Mouse (Mus musculus): ENCODE data around the gene Antxr2. TPM values are rescaled to one million over a fixed set of nuclear protein-coding genes. Genes with fewer than 3 reads are reported as not detected.

Antxr2 gene
- polyA plus RNA-seq (2012; rRNA removed) (9.7 and 10.5 TPM in 2 replicates), polyA plus RNA-seq (2014; fragmentation: Nextera tagmentation; extraction: Ambion mirVana) (32.4 and 33.5 TPM in 2 replicates)

DNA sequence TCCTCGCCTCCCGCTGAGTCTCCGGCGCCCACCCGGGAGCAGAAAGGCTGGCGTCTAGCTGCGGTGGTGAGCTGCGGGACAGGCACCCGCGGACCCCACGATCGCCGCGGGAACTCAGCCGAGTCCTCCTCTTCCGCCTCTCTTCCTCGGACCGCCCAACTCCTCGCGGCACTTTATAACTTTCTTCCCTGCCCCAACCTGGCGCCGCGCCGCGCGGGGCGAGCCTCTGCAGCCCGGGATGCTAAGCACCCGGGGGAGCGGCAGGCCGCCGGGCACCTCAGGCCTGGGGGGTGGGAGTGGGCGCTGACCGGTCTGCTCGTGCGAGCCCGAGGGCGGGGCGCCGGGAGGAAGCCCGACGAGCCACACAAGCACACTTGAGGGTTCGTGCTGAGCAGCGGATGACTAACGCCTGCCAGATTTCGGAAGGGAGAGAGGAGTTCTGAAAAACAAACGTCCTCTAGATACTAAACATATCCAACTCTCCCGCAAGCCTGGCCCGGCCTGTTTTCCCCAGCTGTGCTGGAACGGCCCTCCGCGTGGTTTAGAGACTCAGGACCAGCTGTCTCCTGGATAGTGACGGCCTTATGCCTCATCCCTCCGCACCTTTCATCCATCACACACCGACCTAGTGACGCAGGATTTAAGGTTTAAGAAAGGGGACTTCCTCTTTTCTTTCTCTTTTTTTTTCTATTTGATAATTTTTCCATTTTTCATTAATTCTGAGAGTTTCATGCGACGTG lies at the start of gene Antxr2:
Gene Antxr2, minus strand, starts transcription at position 142 of the 740 bp plus-strand sequence.
- Histone ChIP-seq H3K36me3 (ENCODE audit: control insufficient read depth, insufficient read depth, low read length) (peaks cover 7% of the 10 kb centered on the region), H3K4me1 (ENCODE audit: control insufficient read depth, insufficient read depth, low read length) (peaks cover 15% of the 10 kb centered on the region; the same call in 1 of the 2 replicates), H3K27ac (replicated peaks; ENCODE audit: low read depth, low read length) (peak within 1 kb of the TSS; percentile 85), H3K9me3 (ENCODE audit: control insufficient read depth, low read length) (no peaks in the 10 kb centered on the region), H3K4me2 (replicated peaks; ENCODE audit: low read depth, low read length, severe bottlenecking) (peak within 1 kb of the TSS; percentile 65), H3K9ac (ENCODE audit: low read depth, low read length, severe bottlenecking) (peak within 1 kb of the TSS; percentile 89), H3K4me3 (replicated peaks; ENCODE audit: low read length) (peak within 1 kb of the TSS; percentile 87), H3K27me3 (ENCODE audit: control insufficient read depth, insufficient read depth, low read length) (no peaks in the 10 kb centered on the region)
- TF ChIP-seq POLR2A (IDR thresholded peaks at IDR 0.05; ENCODE audit: borderline replicate concordance, extremely low read depth, insufficient read depth, insufficient read length) = 0 out of 2 replicates have a peak, but pooled peaks have one; percentile 13
- peak; percentile 74 for ATAC-seq (ENCODE audit: low FRiP score, low read depth)
- 2% methylated on average over 52 of the region's 58 CpGs for WGBS
- peak; percentile 56 for DNase-seq (ENCODE audit: low spot score)

DNA sequence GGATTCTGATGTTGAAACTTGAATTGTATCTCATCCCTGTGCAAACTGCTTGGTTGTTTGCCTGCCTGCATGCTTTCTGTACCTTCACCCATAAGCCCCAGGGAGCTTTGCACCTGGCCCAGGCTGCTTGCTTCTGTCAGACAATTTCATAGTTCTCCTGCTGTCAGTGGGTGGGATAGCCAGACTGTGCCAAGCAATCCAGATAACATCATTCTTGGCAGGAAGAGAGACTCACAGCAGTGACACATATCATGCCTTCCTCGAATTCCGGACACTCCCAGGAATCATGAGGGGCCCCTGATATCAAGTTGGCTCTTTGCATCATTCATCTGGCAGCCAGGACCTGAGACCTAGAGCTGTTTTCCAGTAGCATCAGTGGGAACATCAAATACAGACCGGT lies 45.8 kb upstream of the Antxr2 start:
- peak; percentile 4 for DNase-seq (ENCODE audit: low spot score)
- no peak overlapping the region for H3K9ac ChIP-seq (ENCODE audit: low read depth, low read length, severe bottlenecking)
- ATAC-seq (ENCODE audit: low FRiP score, low read depth) = no peak
- H3K4me2 ChIP-seq (replicated peaks; ENCODE audit: low read depth, low read length, severe bottlenecking) = no peak overlapping the region
- 71% methylated on average over 3 of the region's 3 CpGs for WGBS
- H3K4me1 ChIP-seq (ENCODE audit: control insufficient read depth, insufficient read depth, low read length) = no peaks in the 10 kb centered on the region
- H3K4me3 ChIP-seq (replicated peaks; ENCODE audit: low read length) = no peak overlapping the region
- no peaks in the 10 kb centered on the region for H3K27me3 ChIP-seq (ENCODE audit: control insufficient read depth, insufficient read depth, low read length)
- no peak overlapping the region for H3K27ac ChIP-seq (replicated peaks; ENCODE audit: low read depth, low read length)
- H3K9me3 ChIP-seq (ENCODE audit: control insufficient read depth, low read length) = no peaks in the 10 kb centered on the region
- H3K36me3 ChIP-seq (ENCODE audit: control insufficient read depth, insufficient read depth, low read length) = no peaks in the 10 kb centered on the region
- no peak for TF ChIP-seq POLR2A (IDR thresholded peaks at IDR 0.05; ENCODE audit: borderline replicate concordance, extremely low read depth, insufficient read depth, insufficient read length)

DNA sequence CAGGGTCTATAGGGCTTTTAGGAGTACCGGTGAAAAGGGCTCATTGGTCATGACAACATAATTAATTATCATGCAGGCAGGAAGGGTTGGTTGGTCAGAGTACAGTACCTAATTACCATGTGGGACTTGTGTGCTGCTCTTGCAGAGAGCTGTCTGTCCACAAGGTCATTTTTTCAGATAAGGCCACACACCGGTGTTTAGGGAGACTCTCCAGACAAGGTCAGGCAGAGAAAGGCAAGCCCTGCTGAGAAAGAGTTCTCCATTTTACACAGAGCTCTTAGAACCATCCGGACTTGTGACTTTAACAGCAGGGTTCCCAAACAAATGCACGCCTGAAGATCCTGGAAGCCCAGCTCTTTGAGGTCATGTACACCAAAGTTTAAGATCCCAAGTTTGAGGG lies 38.3 kb upstream of the Antxr2 start:
- Histone ChIP-seq H3K4me2 (replicated peaks; ENCODE audit: low read depth, low read length, severe bottlenecking) (no peak overlapping the region), H3K27ac (replicated peaks; ENCODE audit: low read depth, low read length) (no peak overlapping the region), H3K4me3 (replicated peaks; ENCODE audit: low read length) (no peak overlapping the region), H3K9ac (ENCODE audit: low read depth, low read length, severe bottlenecking) (no peak overlapping the region), H3K36me3 (ENCODE audit: control insufficient read depth, insufficient read depth, low read length) (no peaks in the 10 kb centered on the region), H3K9me3 (ENCODE audit: control insufficient read depth, low read length) (no peaks in the 10 kb centered on the region), H3K27me3 (ENCODE audit: control insufficient read depth, insufficient read depth, low read length) (no peaks in the 10 kb centered on the region), H3K4me1 (ENCODE audit: control insufficient read depth, insufficient read depth, low read length) (no peaks in the 10 kb centered on the region)
- no peak for TF ChIP-seq POLR2A (IDR thresholded peaks at IDR 0.05; ENCODE audit: borderline replicate concordance, extremely low read depth, insufficient read depth, insufficient read length)
- WGBS = 56% methylated on average over 4 of the region's 4 CpGs
- ATAC-seq (ENCODE audit: low FRiP score, low read depth) (no peak), DNase-seq (ENCODE audit: low spot score) (no peak)

DNA sequence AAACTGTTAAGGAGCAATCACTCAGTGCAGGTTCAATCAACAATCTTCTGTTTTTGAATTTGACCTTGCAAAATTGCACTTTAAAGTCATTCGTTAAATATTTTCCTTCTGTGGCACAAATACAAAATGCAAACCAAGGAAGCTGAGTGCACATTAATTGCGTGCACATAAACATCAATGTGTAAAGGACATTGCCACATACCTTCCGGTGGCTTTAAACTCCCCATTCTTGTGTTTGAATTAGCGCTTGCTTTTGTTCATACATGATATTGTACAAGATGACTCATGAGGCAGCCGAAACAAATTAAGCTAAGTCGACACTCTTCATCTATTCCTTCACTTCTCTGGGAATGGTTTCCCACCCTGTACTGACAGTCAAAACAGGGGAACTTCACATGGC lies 24.4 kb upstream of the Antxr2 start:
- DNase-seq (ENCODE audit: low spot score) (no peak), ATAC-seq (ENCODE audit: low FRiP score, low read depth) (no peak)
- 95% methylated on average over 6 of the region's 6 CpGs for WGBS

DNA sequence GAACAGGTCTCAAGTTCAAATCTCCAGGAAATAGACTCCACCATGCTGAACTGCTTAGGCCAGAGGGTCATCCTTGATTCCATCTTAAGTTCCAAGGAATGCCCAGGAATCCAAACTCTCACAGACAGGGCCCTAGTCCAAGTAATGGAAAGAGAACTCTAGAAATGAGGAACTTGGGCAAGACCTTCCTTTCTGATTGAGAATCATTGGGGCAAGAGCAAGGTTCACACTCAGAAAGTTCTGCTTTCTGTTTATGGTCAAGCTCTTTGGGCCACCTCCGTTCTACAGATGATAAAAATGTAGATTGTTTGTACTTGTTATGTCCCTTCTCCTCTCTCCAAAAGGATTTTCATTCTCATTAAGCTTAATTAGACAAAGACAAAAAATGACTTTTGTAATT lies 24.0 kb upstream of the Antxr2 start:
- Histone ChIP-seq H3K9ac (ENCODE audit: low read depth, low read length, severe bottlenecking) (no peak overlapping the region), H3K27me3 (ENCODE audit: control insufficient read depth, insufficient read depth, low read length) (no peaks in the 10 kb centered on the region), H3K4me1 (ENCODE audit: control insufficient read depth, insufficient read depth, low read length) (no peaks in the 10 kb centered on the region), H3K4me3 (replicated peaks; ENCODE audit: low read length) (no peak overlapping the region), H3K27ac (replicated peaks; ENCODE audit: low read depth, low read length) (no peak overlapping the region), H3K4me2 (replicated peaks; ENCODE audit: low read depth, low read length, severe bottlenecking) (no peak overlapping the region), H3K9me3 (ENCODE audit: control insufficient read depth, low read length) (no peaks in the 10 kb centered on the region), H3K36me3 (ENCODE audit: control insufficient read depth, insufficient read depth, low read length) (no peaks in the 10 kb centered on the region)
- DNase-seq (ENCODE audit: low spot score) (no peak), ATAC-seq (ENCODE audit: low FRiP score, low read depth) (no peak)
- no peak for TF ChIP-seq POLR2A (IDR thresholded peaks at IDR 0.05; ENCODE audit: borderline replicate concordance, extremely low read depth, insufficient read depth, insufficient read length)
- 94% methylated on average over 1 of the region's 1 CpGs for WGBS

More for the DNA sequence above, 24.4 kb upstream of the Antxr2 start:
- Histone ChIP-seq H3K27me3 (ENCODE audit: control insufficient read depth, insufficient read depth, low read length) (no peaks in the 10 kb centered on the region), H3K9ac (ENCODE audit: low read depth, low read length, severe bottlenecking) (no peak overlapping the region), H3K4me1 (ENCODE audit: control insufficient read depth, insufficient read depth, low read length) (no peaks in the 10 kb centered on the region), H3K27ac (replicated peaks; ENCODE audit: low read depth, low read length) (no peak overlapping the region), H3K4me2 (replicated peaks; ENCODE audit: low read depth, low read length, severe bottlenecking) (no peak overlapping the region), H3K36me3 (ENCODE audit: control insufficient read depth, insufficient read depth, low read length) (no peaks in the 10 kb centered on the region), H3K4me3 (replicated peaks; ENCODE audit: low read length) (no peak overlapping the region), H3K9me3 (ENCODE audit: control insufficient read depth, low read length) (no peaks in the 10 kb centered on the region)
- TF ChIP-seq POLR2A (IDR thresholded peaks at IDR 0.05; ENCODE audit: borderline replicate concordance, extremely low read depth, insufficient read depth, insufficient read length) = no peak

All from limb, embryonic 14.5 days (tissue).